In genomic region chr15:100766826-100767225, GRCm38 (mm10) we compare ENCODE assay signal across 16 mouse cellular contexts.
"Had no signal": no experiment of that assay in that cellular context is flagged by ENCODE, and none has a peak within 500 bp of the region (broad histone marks: within the 10 kb centered on the region; RNA-seq: fewer than 3 reads in every experiment).

No protein-coding gene starts in this region.

- DNase-seq: kidney, adult 2 months; kidney, postnatal 14 days; layer of hippocampus, adult 9-11 months; layer of hippocampus, postnatal 36 days; left cerebral cortex, postnatal 4 days; lung, embryonic 14.5 days; midbrain, embryonic 14.5 days; right cerebral cortex, postnatal 4 days; spleen, adult 18-20 months; thymus, postnatal 4 days had no signal

- H3K27ac ChIP-seq: hindbrain, embryonic 14.5 days; kidney, embryonic 15.5 days; limb, embryonic 13.5 days; liver, embryonic 14.5 days; neural tube, embryonic 12.5 days had no signal

- ATAC-seq: intestine, embryonic 16.5 days had no signal

- H3K27me3 ChIP-seq: neural tube, embryonic 12.5 days had no signal

- H3K4me3 ChIP-seq: kidney, embryonic 15.5 days; limb, embryonic 13.5 days; neural tube, embryonic 12.5 days had no signal

- H3K9me3 ChIP-seq: kidney, embryonic 15.5 days; limb, embryonic 13.5 days; neural tube, embryonic 12.5 days had no signal

- H3K4me2 ChIP-seq: hindbrain, embryonic 14.5 days; kidney, embryonic 15.5 days; limb, embryonic 13.5 days; lung, embryonic 14.5 days; neural tube, embryonic 12.5 days had no signal

- H3K9ac ChIP-seq: hindbrain, embryonic 14.5 days; kidney, embryonic 15.5 days; limb, embryonic 13.5 days; liver, embryonic 14.5 days; lung, embryonic 14.5 days; neural tube, embryonic 12.5 days had no signal

- H3K36me3 ChIP-seq: kidney, embryonic 15.5 days; limb, embryonic 13.5 days had no signal
